ENCODE assay signal across 9 mouse cellular contexts in genomic region chr13:34964866-34965265, GRCm38 (mm10). TPM values are rescaled to one million over a fixed set of nuclear protein-coding genes. Genes with fewer than 3 reads are reported as not detected.
A peak's percentile ranks its signal among the peaks of the same experiment; 100 is the strongest.
DNase-seq lines count a peak whose midpoint lies in the region; ATAC-seq and TF ChIP-seq lines count a peak whose summit lies in the region.
"Had no signal": no experiment of that assay in that cellular context is flagged by ENCODE, and none has a peak within 500 bp of the region (broad histone marks: within the 10 kb centered on the region; RNA-seq: fewer than 3 reads in every experiment).

No protein-coding gene starts in this region.

- H3K4me1 ChIP-seq in lung, postnatal 0 days (ENCODE audit: insufficient read depth, low read depth, low read length), result peaks cover 3% of the 10 kb centered on the region; the same call in 1 of the 2 replicates
- H3K4me1 ChIP-seq in limb, embryonic 13.5 days, result peaks cover 11% of the 10 kb centered on the region
- H3K4me1 ChIP-seq in stomach, embryonic 16.5 days (ENCODE audit: control insufficient read depth, insufficient read depth, low read length), result no peaks in the 10 kb centered on the region

- no peak overlapping the region for H3K27ac ChIP-seq in lung, postnatal 0 days (ENCODE audit: low read length)
- H3K27ac ChIP-seq in limb, embryonic 13.5 days, result no peak overlapping the region
- H3K27ac ChIP-seq in stomach, embryonic 16.5 days (ENCODE audit: low read length), result no peak overlapping the region

- no peaks in the 10 kb centered on the region for H3K9me3 ChIP-seq in lung, postnatal 0 days (ENCODE audit: low read length)
- no peaks in the 10 kb centered on the region for H3K9me3 ChIP-seq in limb, embryonic 13.5 days
- no peaks in the 10 kb centered on the region for H3K9me3 ChIP-seq in stomach, embryonic 16.5 days (replicated peaks; ENCODE audit: control insufficient read depth, low read length)

- WGBS in lung, postnatal 0 days, result 16% methylated on average over 5 of the region's 5 CpGs
- WGBS in limb, embryonic 13.5 days, result 10% methylated on average over 5 of the region's 5 CpGs
- 19% methylated on average over 5 of the region's 5 CpGs for WGBS in stomach, embryonic 16.5 days

- peak; percentile 12 for DNase-seq in embryo, embryonic 10.5 days (ENCODE audit: low spot score)
- no peak for DNase-seq in embryo, embryonic 10 days (ENCODE audit: low spot score)
- no peak for DNase-seq in lung, postnatal 0 days (ENCODE audit: low spot score)
- DNase-seq in lung, adult 18-20 months, result no peak
- no peak for DNase-seq in cerebellum, postnatal 14 days
- DNase-seq: adrenal gland, postnatal 25 days had no signal

- TF ChIP-seq CTCF in lung, postnatal 0 days (IDR thresholded peaks at IDR 0.05), result no peak

- no peak for ATAC-seq in lung, postnatal 0 days
- no peak for ATAC-seq in limb, embryonic 13.5 days (ENCODE audit: low FRiP score, low read depth)
- ATAC-seq in stomach, embryonic 16.5 days (ENCODE audit: insufficient read depth, low FRiP score), result peak; percentile 45; the same call in 1 of the 2 replicates
- ATAC-seq in cerebellum, adult (ENCODE audit: insufficient number of reproducible peaks, low FRiP score, low TSS enrichment), result no peak

- TF ChIP-seq EP300 in lung, postnatal 0 days (IDR thresholded peaks at IDR 0.05), result no peak

- H3K27me3 ChIP-seq in lung, postnatal 0 days (replicated peaks; ENCODE audit: insufficient read depth, low read length), result no peaks in the 10 kb centered on the region
- peaks cover 33% of the 10 kb centered on the region for H3K27me3 ChIP-seq in limb, embryonic 13.5 days
- H3K27me3 ChIP-seq in stomach, embryonic 16.5 days (ENCODE audit: control insufficient read depth, insufficient read depth, low read length), result no peaks in the 10 kb centered on the region

- H3K4me3 ChIP-seq in lung, postnatal 0 days (ENCODE audit: low read depth, low read length), result peak overlapping the region; percentile 37; the same call in 1 of the 2 replicates
- H3K4me3 ChIP-seq in limb, embryonic 13.5 days, result peak overlapping the region; percentile 50
- H3K4me3 ChIP-seq in stomach, embryonic 16.5 days (replicated peaks; ENCODE audit: low read length), result peak overlapping the region; percentile 58; the same call in 1 of the 2 replicates

- peak overlapping the region; percentile 69; the same call in 1 of the 2 replicates for H3K4me2 ChIP-seq in lung, postnatal 0 days (replicated peaks; ENCODE audit: low read depth, low read length)
- peak overlapping the region; percentile 79 for H3K4me2 ChIP-seq in limb, embryonic 13.5 days (replicated peaks)
- peak overlapping the region; percentile 83 for H3K4me2 ChIP-seq in stomach, embryonic 16.5 days (ENCODE audit: low read depth, low read length)

- H3K36me3 ChIP-seq in lung, postnatal 0 days (ENCODE audit: insufficient read depth, low read length), result no peaks in the 10 kb centered on the region
- no peaks in the 10 kb centered on the region for H3K36me3 ChIP-seq in limb, embryonic 13.5 days
- H3K36me3 ChIP-seq in stomach, embryonic 16.5 days (ENCODE audit: control insufficient read depth, insufficient read depth, low read length), result no peaks in the 10 kb centered on the region

- H3K9ac ChIP-seq in lung, postnatal 0 days (replicated peaks; ENCODE audit: low read depth), result no peak overlapping the region
- 0 out of 2 replicates have a peak overlapping the region, but pooled peaks have one; percentile 60 for H3K9ac ChIP-seq in limb, embryonic 13.5 days
- no peak overlapping the region for H3K9ac ChIP-seq in stomach, embryonic 16.5 days (ENCODE audit: low read length)

RNA-seq across cellular contexts. Expression of gene Eci3, which starts 1.3 kb away (rescaled TPM):
- 0.23 and 0.46 TPM in 2 replicates for polyA plus RNA-seq in lung, postnatal 0 days (2015; fragmentation: Nextera tagmentation; extraction: Ambion mirVana)
- 1.00 and 1.4 TPM in 2 replicates for polyA plus RNA-seq in limb, embryonic 13.5 days (2015; fragmentation: Nextera tagmentation; extraction: Ambion mirVana)
- 1.3 and 1.5 TPM in 2 replicates for polyA plus RNA-seq in stomach, embryonic 16.5 days (2015; fragmentation: Nextera tagmentation; extraction: Ambion mirVana)

RNA-seq across cellular contexts. Expression of gene 4933417A18Rik, which starts 40.7 kb away (rescaled TPM):
- polyA plus RNA-seq in lung, postnatal 0 days (2015; fragmentation: Nextera tagmentation; extraction: Ambion mirVana), result not detected in 2 replicates
- not detected in 2 replicates for polyA plus RNA-seq in limb, embryonic 13.5 days (2015; fragmentation: Nextera tagmentation; extraction: Ambion mirVana)
- not detected in 2 replicates for polyA plus RNA-seq in stomach, embryonic 16.5 days (2015; fragmentation: Nextera tagmentation; extraction: Ambion mirVana)

RNA-seq across cellular contexts. Expression of gene Fam217a, which starts 40.8 kb away (rescaled TPM):
- polyA plus RNA-seq in lung, postnatal 0 days (2015; fragmentation: Nextera tagmentation; extraction: Ambion mirVana), result 1.8 and 2.1 TPM in 2 replicates
- polyA plus RNA-seq in limb, embryonic 13.5 days (2015; fragmentation: Nextera tagmentation; extraction: Ambion mirVana), result 0.70 and 1.2 TPM in 2 replicates
- polyA plus RNA-seq in stomach, embryonic 16.5 days (2015; fragmentation: Nextera tagmentation; extraction: Ambion mirVana), result 1.3 and 1.4 TPM in 2 replicates
